Mouse (Mus musculus): ENCODE results near the gene Phc2.

DNA sequence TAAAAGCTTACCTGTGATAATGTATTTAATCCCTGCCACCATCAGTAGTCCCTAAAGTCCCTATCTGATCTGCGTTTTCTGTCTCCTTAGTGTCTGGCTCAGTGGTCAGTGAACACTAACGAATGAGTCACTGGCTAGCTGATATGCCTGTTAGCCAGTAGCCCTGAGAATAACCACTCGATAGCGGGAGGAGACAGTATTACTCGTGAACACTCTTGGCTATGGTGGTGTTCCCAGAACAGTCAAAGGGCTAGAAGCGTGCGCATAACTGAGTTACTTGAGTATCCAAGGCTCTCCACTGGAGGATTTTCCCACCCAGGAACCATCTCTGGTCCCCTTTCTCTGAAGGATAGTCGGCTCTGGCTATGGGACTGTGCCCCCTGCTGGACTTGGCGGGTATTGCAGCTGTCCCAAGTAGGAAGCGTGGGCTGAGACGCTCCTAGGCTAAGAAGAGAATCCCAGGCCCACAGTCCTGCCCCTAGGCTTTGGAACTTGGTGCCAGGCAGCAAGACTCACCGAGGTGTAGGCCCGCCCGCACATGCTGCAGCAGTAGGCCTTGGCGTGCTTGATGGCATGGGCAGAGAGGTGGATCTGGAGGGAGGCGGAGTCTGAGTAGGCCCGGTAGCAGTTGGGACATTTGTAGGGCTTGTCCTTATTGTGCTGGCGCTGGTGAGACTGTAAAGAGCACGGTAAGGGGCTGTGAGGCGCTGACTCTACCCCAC is 122.2 kb downstream of the Phc2 start:
- TF ChIP-seq CTCF (conservative IDR thresholded peaks at IDR 0.05; ENCODE audit: insufficient read depth, insufficient read length, low read depth, low read length) = peak; percentile 87
- TF ChIP-seq POLR2A (IDR thresholded peaks at IDR 0.05; ENCODE audit: low read depth, low read length) = no peak

Data from kidney, adult 2 months (tissue).